Mouse (Mus musculus): ENCODE data around the gene Bgn.

GRCm38 (mm10) chrX:73517060-73517600 lies 33.7 kb downstream of the Bgn start:
- no peak for TF ChIP-seq CTCF (IDR thresholded peaks at IDR 0.05)
- no peak for TF ChIP-seq EP300 (IDR thresholded peaks at IDR 0.05)
